Mouse (Mus musculus) embryo, embryonic 10.5 days (tissue): ENCODE results near the gene Acacb.

Experiments
- DNase-seq: peaks from one replicate; pipeline ENCODE4 v3.0.0-alpha.2; 2015; ENCODE audit warnings: low spot score

Gene Acacb

GRCm38 (mm10) chr5:114135516-114135915, 10.8 kb upstream of the Acacb start:
- DNase-seq = no peak

- no peak for DNase-seq
Observed at GRCm38 (mm10) chr5:114137481-114138276, 8.7 kb upstream of the Acacb start.

- no peak for DNase-seq
Observed at GRCm38 (mm10) chr5:114138277-114139164, 7.8 kb upstream of the Acacb start.

GRCm38 (mm10) chr5:114139175-114139574, 7.2 kb upstream of the Acacb start:
- peak; percentile 32 for DNase-seq

GRCm38 (mm10) chr5:114147043-114147972, 973 bp downstream of the Acacb start:
- no peak for DNase-seq

- DNase-seq = no peak
Observed at GRCm38 (mm10) chr5:114152359-114153092, 6.2 kb downstream of the Acacb start.

GRCm38 (mm10) chr5:114153490-114153889, 7.2 kb downstream of the Acacb start:
- peak; percentile 75 for DNase-seq

DNA sequence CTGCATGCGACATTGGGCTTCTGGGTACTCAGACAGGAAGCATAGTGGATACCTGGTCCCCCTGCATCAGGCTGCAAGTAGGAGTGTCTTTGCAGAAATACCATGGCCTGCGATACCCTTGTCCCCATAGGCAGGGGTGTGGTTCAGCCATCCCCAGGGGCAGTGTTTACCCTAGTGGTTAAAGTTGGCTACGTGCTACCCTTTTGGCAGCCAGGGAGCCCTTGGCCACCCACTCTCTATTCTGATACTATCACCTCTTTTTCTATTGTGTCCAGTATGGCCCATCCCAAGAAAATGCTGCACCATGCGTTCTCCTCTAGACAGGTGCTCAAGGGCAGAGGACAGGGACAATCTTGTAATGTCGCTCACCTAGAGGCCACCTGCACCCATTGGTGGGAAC, 8.4 kb downstream of the Acacb start:
- DNase-seq = no peak

DNA sequence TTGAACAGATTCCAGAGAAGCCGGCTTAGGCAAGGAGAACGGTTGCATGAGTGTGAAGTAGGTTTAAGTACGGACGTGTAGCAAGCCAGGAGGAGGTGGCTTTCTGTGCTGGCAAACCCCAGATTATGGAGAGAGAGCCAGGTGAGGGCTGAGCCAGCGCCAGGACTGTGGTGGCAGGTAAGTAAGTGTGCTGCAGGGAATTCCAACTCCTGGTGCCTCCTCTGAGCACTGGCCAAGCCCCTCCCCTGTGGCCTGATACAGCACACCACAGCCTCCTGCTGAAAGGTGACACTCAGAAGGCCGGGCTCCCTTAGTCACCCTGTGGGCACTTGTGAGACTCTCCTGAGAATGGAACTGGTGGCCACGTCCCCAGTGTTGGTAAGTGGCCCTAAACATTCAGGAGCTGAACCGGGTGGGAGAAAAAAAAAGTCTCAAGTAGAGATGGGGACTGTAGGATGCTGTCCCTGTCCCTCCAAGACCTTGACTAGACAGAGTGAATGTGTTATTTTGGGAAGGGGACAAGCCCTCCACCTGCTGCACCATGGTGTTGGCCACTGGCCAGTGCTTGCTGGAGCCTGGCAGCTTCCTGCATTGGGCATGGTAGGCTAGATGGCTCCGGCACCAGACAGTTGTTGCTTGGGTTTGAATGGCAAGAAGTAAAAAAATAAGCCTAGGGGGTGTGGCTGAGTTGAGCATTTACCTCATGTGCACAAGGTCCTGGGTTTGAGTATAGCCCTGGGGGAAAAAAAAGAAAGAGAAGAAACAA, 9.0 kb downstream of the Acacb start:
- DNase-seq = no peak

DNA sequence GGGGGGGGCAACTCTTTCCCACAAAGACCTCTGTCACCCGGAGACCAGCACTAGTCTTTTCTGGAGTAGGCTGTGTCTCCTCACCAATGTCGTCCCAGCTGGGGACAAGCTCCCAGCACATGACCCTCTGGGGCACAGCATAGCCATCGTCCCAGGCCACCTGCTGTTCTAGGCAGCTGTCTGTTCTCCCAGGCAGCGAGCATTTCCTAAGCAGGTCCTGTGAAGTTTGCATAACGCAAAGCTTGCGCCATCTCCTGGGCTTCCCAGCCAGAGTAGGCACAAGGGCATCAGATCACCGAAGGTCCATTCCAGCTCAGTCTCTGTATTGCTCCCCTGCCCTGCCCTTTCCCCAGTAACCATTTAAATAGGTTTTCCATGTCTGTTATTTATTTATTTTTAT, 10.9 kb downstream of the Acacb start:
- no peak for DNase-seq

DNA sequence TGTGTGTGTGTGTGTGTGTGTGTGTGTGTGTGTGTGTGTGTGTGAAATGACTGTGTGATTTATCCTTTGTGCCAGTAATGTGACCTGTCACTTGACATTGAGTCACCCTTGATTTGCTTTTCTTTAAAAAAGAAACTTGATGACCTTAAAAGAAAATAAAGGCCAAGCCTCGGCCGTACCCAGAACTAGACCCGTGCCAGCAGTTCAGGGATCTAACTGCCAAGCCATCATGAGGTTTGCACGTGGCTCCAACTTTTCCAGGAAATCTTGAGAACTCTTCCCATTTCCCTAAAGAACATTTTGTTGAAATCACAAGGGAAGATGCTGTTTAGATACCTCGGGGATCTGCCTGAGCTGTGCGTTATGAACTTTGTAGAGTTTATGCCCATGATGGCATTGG, 15.1 kb downstream of the Acacb start:
- DNase-seq = no peak

DNA sequence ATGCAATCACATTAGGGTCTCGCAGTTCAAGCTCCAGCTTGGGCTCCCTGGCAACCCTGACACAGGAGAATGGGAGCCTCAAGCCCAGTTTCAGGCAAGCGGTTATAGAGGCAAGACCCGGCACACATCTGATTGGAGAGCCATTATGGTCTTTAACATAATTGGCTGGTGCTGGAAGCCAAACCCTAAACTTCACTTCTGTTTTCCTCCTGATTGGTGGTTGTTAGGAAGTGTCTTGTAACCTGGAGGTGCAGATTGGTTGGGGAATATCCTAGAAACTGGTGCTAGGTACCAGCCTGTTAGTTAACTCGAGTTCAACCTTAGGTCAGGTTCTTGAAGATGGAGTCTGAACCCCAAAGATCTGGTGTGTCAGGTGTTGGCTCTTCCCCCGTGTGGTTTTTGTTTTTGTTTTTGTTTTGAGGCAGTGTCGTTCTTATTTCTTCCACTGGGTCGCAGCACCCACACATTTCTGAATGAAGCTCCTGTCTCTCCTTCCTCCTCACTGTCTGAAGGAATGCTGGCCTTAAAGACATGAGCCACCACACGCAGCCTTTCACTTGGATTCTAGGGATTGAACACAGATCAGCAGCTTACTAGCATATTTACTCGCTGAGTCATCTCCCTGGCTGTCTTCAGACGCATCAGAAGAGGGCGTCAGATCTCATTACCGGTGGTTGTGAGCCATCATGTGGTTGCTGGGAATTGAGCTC, 15.9 kb downstream of the Acacb start:
- DNase-seq = no peak

- no peak for DNase-seq
Observed at GRCm38 (mm10) chr5:114163117-114163696, 16.9 kb downstream of the Acacb start.

DNA sequence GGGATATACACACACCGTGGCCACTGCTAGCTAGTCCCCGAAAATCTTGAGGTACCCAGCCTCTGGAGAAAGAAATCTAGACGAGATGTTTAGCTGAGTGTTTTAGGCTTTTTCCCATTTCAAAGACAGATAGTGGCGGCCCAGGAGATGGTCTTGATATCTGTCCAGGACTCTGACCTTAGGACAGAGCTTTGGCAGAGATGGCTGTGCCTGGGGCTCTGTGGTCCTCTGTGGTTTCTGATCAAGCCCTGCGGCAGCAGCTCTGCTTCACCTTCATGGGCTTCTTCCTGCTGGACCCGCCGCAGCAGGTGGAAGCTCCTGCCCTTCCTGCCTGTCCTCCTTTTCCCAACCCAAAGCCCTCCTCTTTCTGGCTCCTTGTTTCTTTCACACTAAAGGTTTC, 24.0 kb downstream of the Acacb start:
- DNase-seq = no peak

DNA sequence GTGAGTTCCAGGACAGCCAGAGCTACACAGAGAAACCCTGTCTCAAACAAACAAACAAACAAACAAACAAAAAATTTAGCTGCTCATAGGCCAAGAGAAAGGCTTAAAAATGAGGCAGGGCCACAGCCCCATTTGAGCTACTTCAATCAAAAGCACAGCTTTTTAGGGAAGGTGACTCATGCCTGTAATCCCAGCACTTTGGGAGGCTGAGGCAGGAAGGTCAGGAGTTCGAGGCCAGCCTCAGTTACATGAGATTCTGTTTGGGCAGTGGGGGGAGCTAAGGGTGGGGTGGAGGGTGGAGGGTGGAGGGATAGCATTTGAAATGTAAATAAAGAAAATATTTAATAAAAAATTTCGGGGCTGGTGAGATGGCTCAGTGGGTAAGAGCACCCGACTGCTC, 26.6 kb downstream of the Acacb start:
- no peak for DNase-seq

DNA sequence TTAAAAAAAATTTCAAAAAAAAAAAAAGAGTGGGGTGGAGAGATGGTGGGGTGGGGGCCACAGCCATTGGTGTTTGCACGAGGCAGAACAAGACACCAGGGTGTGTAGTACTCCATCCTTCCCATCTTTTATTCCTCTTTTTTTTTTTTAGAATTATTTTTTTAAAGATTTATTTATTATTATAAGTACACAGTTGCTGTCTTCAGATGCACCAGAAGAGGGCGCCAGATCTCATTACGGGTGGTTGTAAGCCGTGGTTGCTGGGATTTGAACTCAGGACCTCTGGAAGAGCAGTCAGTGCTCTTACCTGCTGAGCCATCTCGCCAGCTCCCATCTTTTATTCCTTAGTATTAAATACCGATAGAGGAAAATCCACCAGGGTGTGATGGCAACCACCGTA, 27.1 kb downstream of the Acacb start:
- DNase-seq = no peak

- DNase-seq = no peak
Observed at GRCm38 (mm10) chr5:114173877-114174581, 27.7 kb downstream of the Acacb start.

DNA sequence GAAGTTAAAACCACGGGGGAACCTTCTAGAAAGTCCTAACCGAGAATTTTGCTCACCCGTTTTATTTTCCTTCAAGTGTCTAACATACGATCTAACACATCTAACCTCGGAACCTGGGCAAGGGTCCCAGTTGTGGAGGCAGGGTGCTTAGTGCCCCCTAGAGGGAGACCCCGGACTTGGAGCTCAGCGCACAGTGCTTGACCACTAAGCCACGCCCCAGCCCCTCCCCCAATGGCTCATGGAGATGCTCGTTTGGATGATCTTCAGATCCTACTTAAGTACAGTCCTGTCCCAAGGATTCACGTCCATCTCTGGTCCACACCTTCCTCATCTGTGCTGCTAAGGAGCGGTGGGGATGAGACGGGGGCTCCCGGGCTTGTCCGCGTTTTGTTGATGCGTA, 28.3 kb downstream of the Acacb start:
- peak; percentile 88 for DNase-seq

DNA sequence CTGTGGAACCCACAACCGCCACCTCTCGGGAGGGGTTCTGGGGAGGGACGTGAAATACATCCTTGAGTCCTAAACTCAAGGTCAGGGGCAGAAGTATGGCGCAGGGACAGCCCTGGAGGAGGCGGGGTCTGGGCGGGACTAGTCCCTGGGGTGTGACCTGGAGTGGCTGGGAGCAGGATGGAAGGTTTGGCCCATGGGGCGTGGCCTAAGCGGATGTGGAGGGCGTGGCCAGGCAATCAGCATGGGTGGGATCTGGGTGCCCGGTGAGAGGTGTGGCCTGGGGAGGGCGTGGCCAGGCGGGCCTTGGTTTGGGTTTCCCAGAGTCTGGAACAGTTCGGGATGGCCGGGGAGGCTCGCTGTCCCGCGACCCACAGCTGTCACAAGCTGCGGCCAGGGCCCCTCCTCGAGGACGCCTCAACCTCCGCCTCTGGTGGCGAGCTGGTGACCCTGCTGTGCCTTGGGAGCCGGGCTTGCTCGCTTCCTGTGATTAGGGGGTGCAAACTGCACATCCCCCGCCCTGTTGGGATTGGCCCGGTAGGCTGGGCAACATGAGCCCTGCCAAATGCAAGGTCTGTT, 29.3 kb downstream of the Acacb start:
- peak; percentile 97 for DNase-seq
